ENCODE assay signal across 29 mouse cellular contexts in genomic region chr5:108301567-108301966, GRCm38 (mm10).
"Had no signal": no experiment of that assay in that cellular context is flagged by ENCODE, and none has a peak within 500 bp of the region (broad histone marks: within the 10 kb centered on the region; RNA-seq: fewer than 3 reads in every experiment).

No protein-coding gene starts in this region.

- H3K9ac ChIP-seq: embryonic facial prominence, embryonic 12.5 days; embryonic facial prominence, embryonic 13.5 days; embryonic facial prominence, embryonic 15.5 days; forebrain, embryonic 12.5 days; forebrain, embryonic 13.5 days; forebrain, embryonic 15.5 days; forebrain, postnatal 0 days had no signal

- H3K27me3 ChIP-seq: embryonic facial prominence, embryonic 12.5 days; embryonic facial prominence, embryonic 13.5 days; embryonic facial prominence, embryonic 15.5 days; forebrain, embryonic 12.5 days; forebrain, embryonic 13.5 days; forebrain, embryonic 15.5 days had no signal

- DNase-seq: cerebellum, adult 2 months; cerebellum, adult 8-10 months; cerebellum, adult 9-10 months; cerebellum, adult 9-11 months; cerebellum, postnatal 10 days; cerebellum, postnatal 14 days; cerebellum, postnatal 25 days; cerebellum, postnatal 36 days; embryo, embryonic 11 days; forebrain, postnatal 0 days; gastrocnemius, adult 2 months; gastrocnemius, postnatal 10 days; gastrocnemius, postnatal 14 days; gastrocnemius, postnatal 25 days; gastrocnemius, postnatal 36 days; heart, adult 11 months; heart, adult 18-20 months; heart, adult 2 months had no signal

- H3K27ac ChIP-seq: embryonic facial prominence, embryonic 10.5 days; embryonic facial prominence, embryonic 12.5 days; embryonic facial prominence, embryonic 13.5 days; embryonic facial prominence, embryonic 15.5 days; forebrain, embryonic 10.5 days; forebrain, embryonic 12.5 days; forebrain, embryonic 13.5 days; forebrain, embryonic 15.5 days; gastrocnemius, adult 2 months; heart, adult 2 months had no signal

- H3K4me1 ChIP-seq: embryonic facial prominence, embryonic 10.5 days; embryonic facial prominence, embryonic 12.5 days; embryonic facial prominence, embryonic 13.5 days; embryonic facial prominence, embryonic 15.5 days; forebrain, embryonic 12.5 days; forebrain, embryonic 13.5 days; forebrain, embryonic 15.5 days had no signal

- H3K4me3 ChIP-seq: embryonic facial prominence, embryonic 10.5 days; embryonic facial prominence, embryonic 12.5 days; embryonic facial prominence, embryonic 13.5 days; embryonic facial prominence, embryonic 15.5 days; erythroblast, embryonic 14.5 days; forebrain, embryonic 10.5 days; forebrain, embryonic 12.5 days; forebrain, embryonic 13.5 days; forebrain, embryonic 15.5 days; gastrocnemius, adult 2 months; heart, adult 2 months had no signal

- ATAC-seq: forebrain, embryonic 13.5 days; forebrain, embryonic 14.5 days; forebrain, embryonic 15.5 days; forebrain, embryonic 16.5 days; forebrain, postnatal 0 days had no signal

- H3K36me3 ChIP-seq: embryonic facial prominence, embryonic 10.5 days; embryonic facial prominence, embryonic 12.5 days; embryonic facial prominence, embryonic 13.5 days; embryonic facial prominence, embryonic 15.5 days; forebrain, embryonic 10.5 days; forebrain, embryonic 12.5 days; forebrain, embryonic 15.5 days had no signal

- H3K4me2 ChIP-seq: embryonic facial prominence, embryonic 12.5 days; embryonic facial prominence, embryonic 13.5 days; embryonic facial prominence, embryonic 15.5 days; forebrain, embryonic 12.5 days; forebrain, embryonic 13.5 days; forebrain, embryonic 15.5 days had no signal

- H3K9me3 ChIP-seq: embryonic facial prominence, embryonic 10.5 days; embryonic facial prominence, embryonic 12.5 days; embryonic facial prominence, embryonic 13.5 days; embryonic facial prominence, embryonic 15.5 days; forebrain, embryonic 10.5 days; forebrain, embryonic 12.5 days; forebrain, embryonic 13.5 days; forebrain, embryonic 15.5 days had no signal
